Mouse (Mus musculus) heart, embryonic 14.5 days (tissue): ENCODE measurements around the gene Srprb. TPM values are rescaled to one million over a fixed set of nuclear protein-coding genes. Genes with fewer than 3 reads are reported as not detected.

ENCODE experiments used
- ATAC-seq: fragments of 200-750 bp; cut with Nextera tagmentation; 2 replicates; pipeline ENCODE4 v1.8.0; 2017; ENCODE audit warnings: low read depth, moderate TSS enrichment; ENCODE audit not compliant: insufficient number of reproducible peaks, insufficient read depth, low FRiP score
- H3K27ac ChIP-seq, 2 experiments: fragments of 200-500 bp in 1 of 2; fragments of 300-500 bp in 1 of 2; sonication (generic) in 1 of 2; replicated peaks in 1 of 2; 2 replicates each; pipeline ENCODE4 v1.5.1; 2012 to 2014; ENCODE audit warnings: low read depth in 2 of 2, low read length in 2 of 2, control low read depth in 1 of 2, mild to moderate bottlenecking in 1 of 2, mixed read lengths in 1 of 2; ENCODE audit not compliant: control insufficient read depth in 1 of 2, insufficient read depth in 1 of 2
- H3K27me3 ChIP-seq: fragments of 300-500 bp; sonication (generic); 2 replicates; pipeline ENCODE4 v1.6.1; 2014; ENCODE audit warnings: mild to moderate bottlenecking, low read length, control low read depth; ENCODE audit not compliant: control insufficient read depth, insufficient read depth
- H3K36me3 ChIP-seq: fragments of 300-500 bp; sonication (generic); 2 replicates; pipeline ENCODE4 v1.6.1; 2014; ENCODE audit warnings: mild to moderate bottlenecking, control low read depth, low read length, mixed read lengths; ENCODE audit not compliant: control insufficient read depth, insufficient read depth
- H3K4me1 ChIP-seq, 2 experiments: fragments of 200-500 bp in 1 of 2; fragments of 300-500 bp in 1 of 2; sonication (generic) in 1 of 2; 2 replicates each; pipeline ENCODE4 v1.6.1; 2012 to 2014; ENCODE audit warnings: low read length in 2 of 2, control low read depth in 1 of 2, mixed read lengths in 1 of 2; ENCODE audit not compliant: control insufficient read depth in 2 of 2, insufficient read depth in 2 of 2
- H3K4me2 ChIP-seq: fragments of 300-500 bp; sonication (generic); 2 replicates; pipeline ENCODE4 v1.6.1; 2014; ENCODE audit warnings: mild to moderate bottlenecking, low read length
- H3K4me3 ChIP-seq, 2 experiments: fragments of 200-500 bp in 1 of 2; fragments of 300-500 bp in 1 of 2; sonication (generic) in 1 of 2; 2 replicates each; pipeline ENCODE4 v1.5.1; 2012 to 2014; ENCODE audit warnings: low read length in 2 of 2, mild to moderate bottlenecking in 2 of 2, control low read depth in 1 of 2, low read depth in 1 of 2, moderate library complexity in 1 of 2; ENCODE audit not compliant: control insufficient read depth in 1 of 2, insufficient read depth in 1 of 2
- H3K9ac ChIP-seq: fragments of 300-500 bp; sonication (generic); 2 replicates; pipeline ENCODE4 v1.6.1; 2014; ENCODE audit warnings: mild to moderate bottlenecking, low read length
- H3K9me3 ChIP-seq: fragments of 300-500 bp; sonication (generic); 2 replicates; pipeline ENCODE4 v1.6.1; 2016; ENCODE audit warnings: low read length, control low read depth; ENCODE audit not compliant: control insufficient read depth
- WGBS: fragments of 180-500 bp; shearing (Covaris S2); extraction: QIAGEN DNeasy Blood & Tissue Kit; methylation state at CpG from one replicate; pipeline ENCODE4 v1.1.7; 2014; 5-methylcytosine and 5-hydroxymethylcytosine counted together
- polyA plus RNA-seq: library from polyadenylated mRNA; unstranded; fragments of >200 nt; fragmentation: Nextera tagmentation; extraction: Ambion mirVana; gene quantifications from 2 replicates; pipeline ENCODE4 v1.2.1, GENCODE M21; 2014

The Srprb gene
- polyA plus RNA-seq, 1 experiment from 2014 or later = 43.1 TPM

- Histone ChIP-seq H3K36me3 (no peaks in the 10 kb centered on the region), H3K4me2 (no peak overlapping the region), H3K27ac (no peak overlapping the region), H3K4me3 (no peak overlapping the region), H3K4me1 (peaks cover 0 to 4% of the 10 kb centered on the region in 2 experiments; a peak in 1 of 4 replicates), H3K27me3 (no peaks in the 10 kb centered on the region), H3K9ac (no peak overlapping the region), H3K9me3 (no peaks in the 10 kb centered on the region)
- ATAC-seq = no peak
- 61% methylated on average over 6 of the region's 6 CpGs for WGBS
These were observed 7.0 kb upstream of the Srprb start for GRCm38 (mm10) chr9:103208802-103209423.

DNA sequence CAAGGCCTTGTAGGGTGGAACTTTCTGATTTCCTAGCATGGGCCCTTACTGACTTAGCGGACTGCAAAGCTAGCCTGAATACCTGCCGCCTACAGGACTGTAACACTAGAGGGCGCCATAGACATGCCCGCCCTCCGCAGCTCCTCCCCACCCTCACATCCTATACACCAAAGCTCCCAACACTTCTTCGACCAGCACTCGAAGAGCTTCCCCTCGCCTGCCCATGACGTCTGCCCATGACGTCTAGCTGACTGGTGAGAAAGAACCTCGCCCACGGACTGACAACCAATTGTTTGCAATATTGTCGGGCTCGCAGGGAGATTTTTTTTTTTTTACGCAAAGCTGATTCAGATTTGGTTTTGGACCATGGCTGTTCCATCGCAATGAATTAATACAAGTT lies 5.9 kb upstream of the Srprb start:
- no peaks in the 10 kb centered on the region for H3K27me3 ChIP-seq
- H3K4me1 ChIP-seq = no peaks in the 10 kb centered on the region
- no peak overlapping the region for H3K9ac ChIP-seq
- WGBS = 9% methylated on average over 16 of the region's 16 CpGs
- peak overlapping the region in 1 of 2 experiments; percentile 26; a peak in 2 of 4 replicates for H3K4me3 ChIP-seq
- peak overlapping the region; percentile 59 for H3K4me2 ChIP-seq
- no peak overlapping the region for H3K27ac ChIP-seq
- peak; percentile 68; the same call in 1 of the 2 replicates for ATAC-seq
- H3K36me3 ChIP-seq = no peaks in the 10 kb centered on the region
- no peaks in the 10 kb centered on the region for H3K9me3 ChIP-seq

GRCm38 (mm10) chr9:103205786-103206185 lies 3.8 kb upstream of the Srprb start:
- Histone ChIP-seq H3K36me3 (no peaks in the 10 kb centered on the region), H3K4me1 (0 out of 4 replicates have a peak, but pooled peaks cover 0 to 3% of the 10 kb centered on the region in 2 experiments), H3K4me2 (no peak overlapping the region), H3K9ac (no peak overlapping the region), H3K27ac (no peak overlapping the region), H3K9me3 (no peaks in the 10 kb centered on the region), H3K27me3 (no peaks in the 10 kb centered on the region), H3K4me3 (no peak overlapping the region)
- ATAC-seq = no peak
- 84% methylated on average over 5 of the region's 5 CpGs for WGBS

DNA sequence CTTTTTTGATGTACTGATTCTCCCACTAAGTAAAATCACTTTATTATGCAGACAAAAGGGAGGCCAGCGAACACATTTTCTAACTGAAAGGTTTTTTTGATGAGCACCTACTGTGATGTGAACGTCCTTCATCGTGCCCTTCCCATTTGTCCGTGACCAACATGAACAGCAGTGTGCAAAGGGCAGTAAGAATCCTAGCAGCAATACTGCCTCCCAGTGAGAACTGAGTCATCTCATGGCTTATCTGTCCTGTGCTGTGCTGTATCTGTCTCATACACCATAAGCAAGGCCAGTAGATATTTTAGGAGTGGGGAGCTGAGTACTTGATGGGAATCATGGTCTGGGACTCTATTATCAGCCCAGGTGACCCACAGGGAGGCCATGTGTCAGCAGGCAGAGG lies 13.5 kb downstream of the Srprb start:
- Histone ChIP-seq H3K4me3 (no peak overlapping the region), H3K4me1 (no peaks in the 10 kb centered on the region; a peak in 1 of 4 replicates), H3K4me2 (no peak overlapping the region), H3K36me3 (peaks cover 58% of the 10 kb centered on the region), H3K27ac (no peak overlapping the region), H3K9ac (no peak overlapping the region), H3K27me3 (no peaks in the 10 kb centered on the region), H3K9me3 (no peaks in the 10 kb centered on the region)
- no peak for ATAC-seq
- 81% methylated on average over 4 of the region's 4 CpGs for WGBS

DNA sequence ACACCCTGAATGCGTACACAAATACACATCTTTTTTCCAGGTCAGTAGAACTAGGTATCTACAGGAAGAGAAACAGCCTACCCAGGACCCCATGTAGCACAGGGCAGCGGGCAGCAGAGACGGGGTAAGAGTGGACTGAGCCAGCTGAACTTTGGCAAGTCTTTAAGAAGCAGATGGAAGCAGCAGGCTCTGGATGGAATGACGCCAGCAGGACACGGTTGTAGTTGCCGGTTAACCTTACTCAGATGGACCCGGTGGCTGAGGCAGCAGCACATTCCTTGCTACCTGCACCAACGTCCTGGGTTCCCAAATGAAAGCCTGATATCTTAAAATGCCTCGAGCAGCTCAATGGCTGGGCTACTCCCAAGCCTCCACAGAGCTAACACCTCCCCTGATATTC lies 15.2 kb downstream of the Srprb start:
- Histone ChIP-seq H3K4me2 (no peak overlapping the region), H3K9me3 (no peaks in the 10 kb centered on the region), H3K9ac (no peak overlapping the region), H3K27me3 (no peaks in the 10 kb centered on the region), H3K36me3 (peaks cover 42% of the 10 kb centered on the region), H3K4me1 (no peaks in the 10 kb centered on the region; a peak in 1 of 4 replicates), H3K27ac (no peak overlapping the region), H3K4me3 (no peak overlapping the region)
- WGBS = 54% methylated on average over 9 of the region's 9 CpGs
- no peak for ATAC-seq

DNA sequence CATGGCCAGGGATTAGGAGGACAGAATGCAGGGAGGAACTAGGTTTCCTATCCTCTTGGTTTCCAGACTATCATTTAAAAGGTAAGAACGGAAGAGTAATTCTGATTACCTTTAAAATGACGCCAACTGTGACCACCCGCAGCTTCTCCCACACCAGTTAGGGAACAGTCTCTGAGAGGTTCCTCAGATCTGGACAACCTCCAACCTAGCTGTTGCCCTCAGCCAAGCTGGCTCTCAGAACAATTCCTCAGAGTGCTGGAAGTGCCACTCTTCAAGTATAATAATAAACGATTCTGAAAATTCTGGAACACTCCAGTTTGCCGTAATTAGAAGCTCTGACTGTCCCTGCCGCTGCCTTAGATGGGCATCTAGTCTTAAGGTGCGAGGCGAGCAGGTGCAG lies 16.0 kb downstream of the Srprb start:
- 87% methylated on average over 8 of the region's 8 CpGs for WGBS
- no peak overlapping the region for H3K9ac ChIP-seq
- peaks cover 35% of the 10 kb centered on the region for H3K36me3 ChIP-seq
- no peaks in the 10 kb centered on the region for H3K27me3 ChIP-seq
- no peak for ATAC-seq
- H3K27ac ChIP-seq = no peak overlapping the region
- H3K4me3 ChIP-seq = no peak overlapping the region
- no peaks in the 10 kb centered on the region for H3K9me3 ChIP-seq
- no peaks in the 10 kb centered on the region; a peak in 1 of 4 replicates for H3K4me1 ChIP-seq
- no peak overlapping the region for H3K4me2 ChIP-seq

DNA sequence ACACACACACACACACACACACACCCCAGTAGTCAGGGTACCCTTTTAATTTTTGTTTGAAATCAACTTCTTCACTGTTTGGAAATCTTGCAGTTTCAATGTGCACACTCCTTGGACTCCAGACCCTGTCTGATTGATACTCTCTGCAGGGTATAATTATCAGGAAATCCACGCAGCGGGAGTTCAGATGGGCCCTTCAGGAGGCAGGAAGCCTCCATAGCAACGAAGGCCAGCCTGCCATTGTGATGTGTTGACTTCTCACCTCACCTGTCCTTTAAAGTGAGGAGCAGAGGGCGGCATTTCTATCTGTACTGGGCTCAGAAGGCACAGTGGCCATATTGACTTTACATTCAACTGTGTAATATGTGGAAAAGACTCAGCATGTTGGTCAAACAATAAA lies 17.1 kb downstream of the Srprb start:
- H3K4me3 ChIP-seq = no peak overlapping the region
- no peak overlapping the region for H3K9ac ChIP-seq
- 69% methylated on average over 4 of the region's 4 CpGs for WGBS
- no peak for ATAC-seq
- peaks cover 24% of the 10 kb centered on the region for H3K36me3 ChIP-seq
- H3K4me2 ChIP-seq = no peak overlapping the region
- no peaks in the 10 kb centered on the region for H3K9me3 ChIP-seq
- no peak overlapping the region for H3K27ac ChIP-seq
- H3K27me3 ChIP-seq = no peaks in the 10 kb centered on the region
- peaks cover 5 to 8% of the 10 kb centered on the region in 2 experiments for H3K4me1 ChIP-seq

DNA sequence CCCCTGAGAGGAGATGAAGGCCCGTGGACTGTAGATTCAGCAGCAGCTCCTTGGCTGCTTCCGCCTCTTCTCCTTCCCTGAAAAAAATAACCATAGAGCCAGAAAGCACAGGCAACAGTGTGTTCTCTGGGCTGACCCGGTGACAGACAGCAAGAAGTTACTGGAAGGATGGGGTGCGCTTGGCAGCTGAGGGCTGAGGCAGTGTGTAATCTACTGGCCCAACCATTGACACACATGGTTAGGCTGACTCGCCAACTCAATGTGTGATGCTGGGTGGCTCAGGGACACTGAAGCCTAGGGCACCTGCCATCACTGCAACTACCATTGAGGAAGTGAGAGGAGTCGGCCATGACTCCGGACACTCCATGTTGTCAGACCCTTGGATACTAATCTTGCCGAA lies 20.1 kb downstream of the Srprb start:
- Histone ChIP-seq H3K9me3 (no peaks in the 10 kb centered on the region), H3K27ac (no peak overlapping the region), H3K4me2 (no peak overlapping the region), H3K27me3 (no peaks in the 10 kb centered on the region), H3K36me3 (no peaks in the 10 kb centered on the region), H3K4me3 (no peak overlapping the region), H3K9ac (no peak overlapping the region), H3K4me1 (peaks cover 5 to 8% of the 10 kb centered on the region in 2 experiments)
- ATAC-seq = no peak
- WGBS = 88% methylated on average over 8 of the region's 8 CpGs
